Mouse (Mus musculus) testis, postnatal 10 days (tissue): ENCODE measurements around the gene Fermt3.

Experiments used
- DNase-seq: peaks from one replicate; pipeline ENCODE4 v3.0.0; 2021; ENCODE audit warnings: low spot score

Gene Fermt3

DNA sequence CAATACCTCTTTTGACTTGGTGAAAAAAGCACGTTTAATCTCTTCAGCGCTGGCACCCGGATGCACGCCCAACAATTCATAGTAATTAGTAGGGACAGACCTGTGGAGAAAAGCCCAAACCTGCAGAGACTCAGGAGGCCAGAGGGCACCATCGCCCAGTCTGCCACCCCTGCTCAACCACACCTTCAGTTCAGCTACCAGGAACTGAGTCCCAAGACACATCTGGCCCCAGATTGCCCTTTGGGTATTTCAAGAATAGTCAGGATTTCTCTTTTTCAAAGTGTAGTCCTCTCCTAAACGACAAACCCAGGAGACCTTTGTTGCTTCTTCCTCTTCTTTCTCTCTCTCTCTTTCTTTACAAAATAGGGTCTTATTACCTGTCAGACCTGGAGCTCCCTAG is 28.6 kb downstream of the Fermt3 start:
- peak; percentile 34 for DNase-seq

GRCm38 (mm10) chr19:6989251-6989650 is 30.0 kb downstream of the Fermt3 start:
- peak; percentile 42 for DNase-seq

- DNase-seq = no peak
These were observed 31.4 kb downstream of the Fermt3 start for GRCm38 (mm10) chr19:6987904-6988285.

- peak; percentile 79 for DNase-seq
These were observed 32.0 kb downstream of the Fermt3 start, which contains the start of gene Vegfb for GRCm38 (mm10) chr19:6987061-6987903. Gene Vegfb, minus strand, starts transcription at chr19:6987651.

GRCm38 (mm10) chr19:6985951-6986708 is 33.1 kb downstream of the Fermt3 start:
- DNase-seq = no peak

DNA sequence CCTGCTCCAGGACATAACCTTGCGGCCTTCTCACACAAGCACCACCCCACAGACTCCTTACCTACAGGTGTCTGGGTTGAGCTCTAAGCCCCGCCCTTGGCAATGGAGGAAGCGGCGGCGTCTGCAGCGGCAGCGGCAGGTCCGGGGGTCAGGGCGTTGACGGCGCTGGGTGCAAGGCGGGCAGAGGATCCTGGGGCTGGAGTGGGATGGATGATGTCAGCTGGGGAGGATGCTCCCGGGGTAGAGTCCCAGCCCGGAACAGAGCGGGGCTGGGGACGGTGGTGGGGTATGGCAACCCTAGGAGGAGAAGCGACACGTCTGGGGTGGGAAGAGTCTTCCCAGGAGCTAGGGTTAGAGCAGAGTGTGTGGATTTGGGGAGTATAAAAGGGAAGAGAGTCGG is 34.0 kb downstream of the Fermt3 start:
- no peak for DNase-seq

DNA sequence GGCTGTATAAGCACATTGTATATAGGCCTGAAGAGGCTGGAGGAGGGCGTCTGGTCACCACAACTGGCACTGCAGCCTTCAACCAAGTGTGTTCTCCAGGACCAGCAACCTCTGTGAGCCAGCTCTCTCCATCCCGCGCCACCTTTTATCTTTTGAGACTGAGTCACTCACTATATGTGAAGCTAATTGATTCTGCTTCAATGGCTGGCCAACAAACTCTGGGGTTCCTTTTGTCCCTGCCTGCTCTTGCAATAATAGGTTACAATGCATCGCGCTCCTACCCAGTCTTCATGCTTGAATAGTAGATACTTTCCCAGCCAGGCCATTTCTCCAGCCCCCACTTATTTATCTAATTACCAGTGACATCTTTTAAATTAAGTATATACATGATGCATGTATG is 35.6 kb downstream of the Fermt3 start:
- no peak for DNase-seq

DNA sequence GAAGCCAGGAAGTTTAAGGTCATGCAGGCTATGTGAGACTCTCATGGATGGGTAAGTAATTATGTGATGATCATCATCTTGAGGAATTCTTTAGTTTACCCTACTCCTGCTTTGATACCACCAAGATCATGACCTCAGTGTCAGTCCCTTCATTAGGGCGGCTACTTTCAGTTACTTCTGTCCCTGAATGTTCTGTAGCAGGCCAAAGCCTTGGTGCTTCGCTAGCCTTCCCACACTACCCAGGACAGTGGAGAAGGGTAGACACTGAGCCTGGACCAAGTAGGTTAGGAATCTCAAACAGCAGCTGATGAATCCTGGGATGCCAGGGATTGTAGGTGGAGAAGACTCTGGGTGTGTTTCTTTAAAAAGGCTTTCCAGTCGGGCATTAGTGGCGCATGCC is 37.8 kb downstream of the Fermt3 start:
- no peak for DNase-seq

- peak; percentile 99 for DNase-seq
These were observed 38.7 kb downstream of the Fermt3 start, which contains the start of gene Fkbp2 for GRCm38 (mm10) chr19:6980381-6981093. Gene Fkbp2, minus strand, starts transcription at chr19:6980501.

DNA sequence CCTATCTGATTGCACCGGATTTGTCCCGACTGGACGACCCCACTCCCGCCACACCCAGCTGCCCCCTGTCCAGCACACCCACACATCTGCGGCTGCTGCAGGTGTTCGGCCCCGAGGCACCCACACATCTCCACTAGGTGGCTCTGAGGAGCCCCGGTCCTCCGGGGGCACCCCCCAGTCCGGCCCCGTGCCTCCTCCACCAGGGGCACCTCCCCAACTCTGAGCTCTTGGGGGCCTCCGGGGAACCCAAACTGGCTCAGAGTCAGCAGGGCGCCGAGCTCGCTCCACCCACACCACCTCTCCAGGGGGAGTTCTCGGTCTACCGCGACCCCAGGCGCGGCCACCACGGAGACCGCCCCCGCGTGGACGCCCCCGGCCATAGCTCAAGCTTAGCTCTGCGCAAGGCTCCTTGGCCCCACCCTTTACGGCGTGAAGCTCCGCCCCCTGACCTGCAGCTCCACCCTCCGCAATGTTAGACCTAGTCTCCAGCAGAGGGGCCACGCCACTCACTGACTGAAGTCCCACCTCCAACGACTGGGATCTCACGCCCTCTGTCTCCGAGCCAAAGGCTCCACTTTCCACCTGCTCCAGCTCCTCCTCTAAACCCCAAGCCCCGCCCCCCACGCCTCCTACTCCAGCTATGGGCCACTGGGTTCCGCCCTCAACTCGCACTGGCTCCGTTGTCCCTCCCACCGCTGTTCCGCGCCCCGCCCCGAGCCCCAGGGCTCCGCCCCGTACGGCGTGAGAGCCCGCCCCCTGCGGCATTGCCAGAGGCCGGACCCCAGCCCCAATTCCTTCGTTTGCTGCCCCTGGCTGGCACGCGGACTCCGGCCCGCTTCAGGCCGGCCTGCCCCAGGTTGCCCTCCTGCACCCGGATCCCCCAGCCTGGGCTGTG is 39.5 kb downstream of the Fermt3 start:
- peak; percentile 100 for DNase-seq

DNA sequence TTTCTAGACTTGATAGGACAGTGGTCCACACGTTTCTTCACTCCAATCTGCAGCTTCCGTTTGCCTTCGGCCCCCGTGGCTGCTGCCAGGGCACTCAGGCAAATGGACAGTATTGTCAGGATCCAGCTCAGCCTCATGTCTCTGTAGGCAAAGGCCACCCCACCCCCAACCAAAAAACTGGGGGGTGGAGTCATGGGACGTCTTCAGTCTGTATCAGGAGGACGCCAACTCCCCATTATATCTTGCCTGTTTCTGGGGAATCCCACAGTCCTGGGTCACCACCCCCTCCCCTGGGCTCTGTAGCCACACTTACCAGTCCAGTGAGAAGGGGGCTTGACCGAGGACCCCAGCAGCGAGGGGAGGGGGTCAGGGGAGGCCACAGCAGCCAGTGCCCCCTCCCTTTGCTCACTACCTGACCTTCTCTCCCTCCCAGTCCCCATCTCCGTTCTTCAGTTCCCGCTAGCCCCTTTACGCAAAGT is 40.2 kb downstream of the Fermt3 start:
- no peak for DNase-seq

GRCm38 (mm10) chr19:6978639-6978974 is 40.7 kb downstream of the Fermt3 start:
- DNase-seq = no peak

DNA sequence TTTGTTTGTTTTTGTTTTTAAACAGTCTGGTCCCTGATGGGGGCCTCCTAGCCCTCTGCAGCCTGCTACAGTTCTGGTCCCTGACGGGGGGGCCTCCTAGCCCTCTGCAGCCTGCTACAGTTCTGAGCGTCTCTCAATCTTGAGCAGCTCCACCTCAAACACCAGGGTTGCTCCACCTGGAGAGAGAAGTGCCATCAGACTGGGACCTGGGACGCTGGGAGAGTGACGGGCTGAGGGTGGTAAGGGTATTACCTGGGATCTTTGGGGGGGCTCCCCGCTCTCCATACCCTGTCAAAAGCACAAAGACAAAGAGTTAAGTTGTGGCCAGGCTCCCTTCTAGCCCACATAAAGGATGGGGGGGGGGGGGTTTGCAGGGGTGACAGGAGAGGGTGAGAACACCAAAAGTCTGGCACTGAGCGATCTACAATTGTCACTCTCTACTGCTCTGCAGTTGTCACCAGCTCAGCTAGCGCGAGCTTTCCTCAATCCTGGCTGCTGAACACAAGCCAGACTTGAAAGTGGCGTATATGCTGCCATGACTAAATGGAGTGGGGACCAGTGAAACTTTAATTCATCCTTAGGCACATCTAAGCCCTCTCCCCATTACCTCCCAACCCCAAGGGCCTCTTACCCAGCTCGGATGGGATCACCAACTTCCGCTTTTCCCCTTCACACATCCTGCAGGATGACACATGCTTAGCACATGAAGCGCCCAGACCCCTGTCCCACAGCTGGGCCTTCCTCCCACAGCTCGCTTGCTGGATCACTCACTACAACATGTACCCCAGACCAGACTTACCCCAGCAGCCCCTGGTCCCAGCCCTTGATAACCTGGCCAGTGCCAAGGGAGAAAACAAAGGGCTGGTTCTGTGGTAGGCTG is 41.3 kb downstream of the Fermt3 start:
- no peak for DNase-seq

DNA sequence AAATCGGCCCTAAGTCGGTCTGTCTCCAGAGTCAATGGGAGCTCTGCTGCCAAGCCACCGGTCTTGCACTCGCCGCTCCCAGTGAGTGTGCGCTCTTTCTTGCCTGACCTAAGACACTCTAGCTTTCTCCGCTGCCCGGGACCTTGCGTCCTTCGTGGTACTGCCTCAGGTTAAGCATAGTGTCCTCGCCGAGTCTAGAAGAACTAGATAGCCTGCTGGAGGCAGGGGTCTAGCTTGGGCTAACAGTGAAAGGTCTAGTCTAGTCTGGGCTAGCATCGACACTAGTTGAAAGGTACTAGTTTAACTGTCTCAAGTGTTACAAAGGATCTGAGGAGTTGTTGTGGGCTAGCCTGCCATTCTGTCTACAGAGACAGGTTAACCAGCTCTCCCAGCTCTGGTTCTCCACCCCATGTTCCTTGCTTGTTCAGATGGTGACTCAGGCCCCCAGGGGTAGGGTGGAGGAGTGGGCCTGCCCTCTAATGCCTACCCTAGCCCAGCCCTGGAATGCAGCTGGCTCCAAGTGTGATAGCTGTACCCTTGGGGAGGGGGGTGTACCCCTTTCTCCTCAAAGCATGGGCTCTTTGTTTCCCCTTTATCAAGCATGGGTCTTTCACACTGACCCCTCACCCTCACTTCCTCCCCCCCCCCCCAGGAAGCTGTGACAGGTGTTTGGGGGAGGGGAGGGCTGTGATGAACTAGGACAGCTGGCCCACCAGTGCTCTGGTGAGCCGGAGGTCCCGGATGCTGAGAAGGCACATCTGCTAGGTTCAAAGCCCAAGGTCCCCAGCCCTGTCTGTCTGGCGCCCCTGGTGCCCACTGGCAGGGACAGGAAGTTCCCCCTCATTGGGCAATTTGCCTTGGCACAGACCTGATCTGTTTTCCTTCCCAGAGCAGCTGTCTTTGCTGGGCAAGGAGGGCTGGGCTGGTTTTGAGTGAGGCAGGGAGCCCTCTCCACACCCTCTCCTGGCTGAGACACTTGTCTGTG is 43.4 kb downstream of the Fermt3 start, which contains the start of gene Plcb3:
Plcb3 (minus strand) TSS at position 934 of the 985 bp plus-strand sequence.
- peak; percentile 69 for DNase-seq

DNA sequence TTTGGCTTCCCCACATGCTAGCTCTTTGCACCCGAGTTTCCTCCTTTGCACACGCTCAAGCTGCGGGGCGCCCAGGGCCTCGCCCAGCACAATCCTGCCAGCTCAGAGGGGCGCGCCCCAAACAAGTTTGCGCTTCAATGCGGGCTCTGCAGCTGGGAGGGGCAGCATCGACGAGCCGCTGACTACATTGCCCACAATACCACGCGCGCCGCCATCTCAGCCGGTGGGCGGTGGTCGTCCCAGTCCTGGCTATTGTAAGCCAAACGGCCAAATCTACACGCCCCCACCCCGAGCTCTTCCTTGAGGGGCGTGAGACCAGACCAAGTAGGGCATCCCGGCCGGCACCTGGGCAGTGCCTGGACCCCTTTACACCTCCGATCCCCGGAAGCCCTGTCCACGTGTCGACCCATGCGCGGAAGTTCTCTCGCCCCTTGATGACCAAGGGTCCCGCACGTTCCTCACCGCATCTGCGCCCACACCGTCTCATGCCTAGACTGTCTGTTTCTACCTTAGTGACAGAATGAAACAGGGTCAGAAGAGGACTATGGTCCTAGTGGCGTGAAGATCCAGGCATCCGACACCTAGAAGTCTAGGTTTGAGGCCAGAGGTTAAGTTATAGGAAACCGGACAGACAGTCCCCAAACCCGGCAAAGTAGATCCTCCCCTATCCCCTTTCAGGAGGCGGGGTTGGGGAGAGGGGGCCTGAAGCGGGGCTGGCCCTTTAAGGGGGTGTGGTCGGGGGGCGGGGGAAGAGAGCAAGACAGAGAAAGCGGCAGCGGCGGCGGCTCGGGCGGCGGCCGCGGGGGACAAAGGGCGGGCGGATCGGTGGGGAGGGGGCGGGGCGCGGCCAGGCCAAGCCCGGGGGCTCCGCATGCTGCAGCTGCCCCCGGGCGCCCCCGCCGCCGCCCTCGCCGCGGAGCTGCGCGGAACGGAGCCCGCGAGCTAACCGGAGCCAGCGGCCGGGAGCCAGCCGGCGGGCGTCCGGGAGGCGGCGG is 44.8 kb downstream of the Fermt3 start, which contains the start of gene Ppp1r14b:
Ppp1r14b (plus strand) TSS at position 758 of the 995 bp plus-strand sequence.
- peak; percentile 94 for DNase-seq

DNA sequence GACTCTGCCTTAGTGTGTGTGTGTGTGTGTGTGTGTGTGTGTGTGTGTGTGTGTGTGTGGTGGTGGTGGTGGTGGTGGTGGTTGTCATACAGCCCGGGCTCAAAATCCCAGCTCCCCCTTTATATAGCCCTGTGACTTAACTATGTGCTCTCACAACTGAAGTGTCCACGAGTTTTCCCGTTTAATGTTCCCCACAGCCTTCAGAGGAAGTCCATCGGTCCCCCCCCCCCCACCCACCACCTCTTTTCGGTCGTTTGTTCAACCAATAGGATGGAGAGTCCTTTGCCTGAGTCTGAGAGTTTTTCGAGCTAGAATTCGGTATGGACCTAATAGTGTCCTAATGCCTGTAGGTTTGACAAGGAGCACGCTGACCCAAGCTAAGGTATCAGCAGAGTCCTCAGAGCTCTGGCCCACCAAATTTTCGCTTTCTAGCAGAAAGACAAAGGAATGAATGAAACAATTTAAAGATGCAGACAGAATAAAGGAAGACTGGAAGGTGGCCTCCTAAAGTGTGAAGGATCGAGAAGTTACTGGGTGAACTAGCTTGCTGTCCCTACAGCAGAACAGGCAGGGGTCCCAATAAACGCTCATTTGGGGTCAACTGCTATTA is 45.6 kb downstream of the Fermt3 start:
- DNase-seq = no peak

- no peak for DNase-seq
These were observed 46.9 kb downstream of the Fermt3 start for GRCm38 (mm10) chr19:6972247-6972917.
